Mouse (Mus musculus) kidney, postnatal 0 days (tissue): ENCODE measurements around the gene Vamp4. TPM values are rescaled to one million over a fixed set of nuclear protein-coding genes. Genes with fewer than 3 reads are reported as not detected.

Experiments
- ATAC-seq: fragments of 200-750 bp; cut with Nextera tagmentation; replicated peaks from 2 replicates; pipeline ENCODE4 v1.8.0; 2017; ENCODE audit warnings: low read depth, moderate number of reproducible peaks, moderate TSS enrichment, moderate library complexity; ENCODE audit not compliant: low FRiP score
- DNase-seq: peaks from one replicate; pipeline ENCODE4 v3.0.0-alpha.2; 2016; ENCODE audit warnings: low spot score
- H3K27ac ChIP-seq: fragments of 300-500 bp; sonication (generic); 2 replicates; pipeline ENCODE4 v1.5.1; 2014; ENCODE audit warnings: mild to moderate bottlenecking
- H3K27me3 ChIP-seq: fragments of 300-500 bp; sonication (generic); 2 replicates; pipeline ENCODE4 v1.6.1; 2014; ENCODE audit warnings: low read length, mixed read lengths; ENCODE audit not compliant: insufficient read depth
- H3K36me3 ChIP-seq: fragments of 300-500 bp; sonication (generic); 2 replicates; pipeline ENCODE4 v1.6.1; 2014; ENCODE audit warnings: low read length, mixed read lengths; ENCODE audit not compliant: insufficient read depth
- H3K4me1 ChIP-seq: fragments of 300-500 bp; sonication (generic); replicated peaks from 2 replicates; pipeline ENCODE4 v1.6.1; 2014; ENCODE audit warnings: antibody characterized with exemption, low read length, mixed read lengths; ENCODE audit not compliant: insufficient read depth
- H3K4me2 ChIP-seq: fragments of 300-500 bp; sonication (generic); 2 replicates; pipeline ENCODE4 v1.6.1; 2014; ENCODE audit warnings: mild to moderate bottlenecking, low read length, moderate library complexity, mixed read lengths
- H3K4me3 ChIP-seq: fragments of 300-500 bp; sonication (generic); replicated peaks from 2 replicates; pipeline ENCODE4 v1.5.1; 2014; ENCODE audit warnings: low read depth, low read length
- H3K9ac ChIP-seq: fragments of 300-500 bp; sonication (generic); 2 replicates; pipeline ENCODE4 v1.6.1; 2014; ENCODE audit warnings: low read depth, low read length
- H3K9me3 ChIP-seq: fragments of 300-500 bp; sonication (generic); replicated peaks from 2 replicates; pipeline ENCODE4 v1.6.1; 2016; ENCODE audit warnings: low read length, inconsistent platforms, mixed read lengths
- CTCF ChIP-seq: IDR thresholded peaks from 2 replicates; pipeline ENCODE4 v1.5.1; 2016; ENCODE audit warnings: antibody characterized with exemption, low read depth, mild to moderate bottlenecking, moderate library complexity
- WGBS: fragments of 180-500 bp; shearing (Covaris S2); extraction: QIAGEN DNeasy Blood & Tissue Kit; methylation state at CpG from one replicate; pipeline ENCODE4 v1.1.7; 2014; 5-methylcytosine and 5-hydroxymethylcytosine counted together
- polyA plus RNA-seq: library from polyadenylated mRNA; unstranded; fragments of >200 nt; fragmentation: Nextera tagmentation; extraction: Ambion mirVana; gene quantifications from 2 replicates; pipeline ENCODE4 v1.2.1, GENCODE M21; 2015

Vamp4 gene
- polyA plus RNA-seq, result 53.6 and 56.5 TPM in 2 replicates

DNA sequence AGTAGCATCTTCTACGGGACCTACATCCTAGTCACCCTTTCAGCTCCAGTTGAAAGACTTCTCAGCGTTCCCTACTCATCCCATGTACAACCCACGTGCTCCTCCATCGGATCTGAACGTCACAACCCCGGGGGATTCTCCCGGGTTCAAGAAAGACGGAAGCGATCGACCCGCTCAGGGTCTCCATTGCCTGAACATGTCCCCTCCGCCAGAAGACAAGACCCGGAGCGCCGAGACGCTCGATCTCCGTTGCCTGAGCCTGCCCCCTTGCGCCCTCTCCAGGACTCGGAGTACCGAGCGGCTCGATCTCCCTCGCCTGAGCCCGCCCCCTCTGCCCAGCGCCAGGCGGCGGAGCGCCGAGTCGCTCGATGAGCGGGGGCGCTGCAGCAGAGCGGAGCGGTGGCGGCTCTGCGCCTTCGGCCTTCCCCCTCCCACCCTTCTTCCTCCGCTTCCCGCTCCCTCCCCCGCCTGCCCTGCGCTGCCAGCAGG lies at the start of gene Vamp4:
Vamp4 (plus strand) TSS at position 256 of the 489 bp plus-strand sequence.
- no peaks in the 10 kb centered on the region for H3K9me3 ChIP-seq
- peak within 1 kb of the TSS; percentile 63 for H3K4me3 ChIP-seq
- under 1% methylated on average over 39 of the region's 43 CpGs for WGBS
- H3K4me2 ChIP-seq, result peak within 1 kb of the TSS; percentile 67
- no peaks in the 10 kb centered on the region for H3K4me1 ChIP-seq
- DNase-seq (peak; percentile 97), ATAC-seq (peak; percentile 98)
- H3K27ac ChIP-seq, result peak within 1 kb of the TSS; percentile 82
- peaks cover 6% of the 10 kb centered on the region; the same call in 1 of the 2 replicates for H3K36me3 ChIP-seq
- peak within 1 kb of the TSS; percentile 77 for H3K9ac ChIP-seq
- no peaks in the 10 kb centered on the region for H3K27me3 ChIP-seq
- TF ChIP-seq CTCF, result peak; percentile 64

DNA sequence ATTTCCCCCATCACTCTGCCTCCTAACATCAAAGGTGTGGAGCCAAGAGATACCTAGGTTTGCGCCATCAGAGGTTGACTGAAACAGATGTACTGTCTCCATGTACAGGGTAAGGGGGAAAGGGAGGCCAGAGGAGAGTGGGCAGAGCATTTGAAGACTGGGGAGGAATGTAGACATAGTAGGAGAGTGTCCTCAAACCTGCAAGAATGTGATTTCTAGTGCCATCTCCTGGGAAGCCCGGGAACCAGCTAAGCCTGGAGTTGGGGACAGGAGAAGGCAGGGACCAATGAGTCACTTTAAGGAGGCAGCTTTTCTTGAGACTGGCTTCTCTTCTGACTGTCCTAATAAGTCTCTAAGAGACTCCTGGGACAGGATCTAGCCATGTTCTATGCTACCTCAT lies 40.7 kb upstream of the Vamp4 start:
- Histone ChIP-seq H3K4me2 (no peak overlapping the region), H3K36me3 (peaks cover 11% of the 10 kb centered on the region; the same call in 1 of the 2 replicates), H3K4me3 (no peak overlapping the region), H3K27me3 (no peaks in the 10 kb centered on the region), H3K4me1 (no peaks in the 10 kb centered on the region), H3K9me3 (no peaks in the 10 kb centered on the region), H3K27ac (no peak overlapping the region), H3K9ac (no peak overlapping the region)
- DNase-seq (no peak), ATAC-seq (no peak)
- 69% methylated on average over 2 of the region's 2 CpGs for WGBS
- TF ChIP-seq CTCF, result peak; percentile 54

- Histone ChIP-seq H3K27ac (no peak overlapping the region), H3K27me3 (no peaks in the 10 kb centered on the region), H3K9ac (no peak overlapping the region), H3K4me1 (no peaks in the 10 kb centered on the region), H3K4me3 (no peak overlapping the region), H3K36me3 (peaks cover 20% of the 10 kb centered on the region), H3K9me3 (no peaks in the 10 kb centered on the region), H3K4me2 (no peak overlapping the region)
- DNase-seq, result no peak
- WGBS, result 93% methylated on average over 1 of the region's 1 CpGs
- no peak for TF ChIP-seq CTCF
- no peak for ATAC-seq
These were observed 39.6 kb upstream of the Vamp4 start for GRCm38 (mm10) chr1:162530666-162531065.

DNA sequence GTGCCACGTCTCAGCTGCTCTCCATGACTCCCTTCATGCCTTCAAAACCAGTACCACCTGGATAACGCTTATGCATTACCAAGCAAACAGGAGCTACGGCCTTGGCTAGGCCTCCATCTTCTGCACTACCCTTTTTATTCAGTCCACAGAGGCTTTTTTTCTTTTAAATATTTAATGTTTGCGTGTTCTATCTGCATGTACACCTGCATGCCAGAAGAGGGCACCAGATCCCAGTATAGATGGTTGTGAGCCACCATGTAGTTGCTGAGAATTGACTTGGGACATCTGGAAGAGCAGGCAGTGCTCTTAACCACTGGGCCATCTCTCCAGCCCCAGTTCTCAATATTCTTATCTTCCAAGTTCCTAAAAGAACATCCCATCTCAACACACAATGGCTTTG lies 38.7 kb upstream of the Vamp4 start:
- H3K4me1 ChIP-seq, result no peaks in the 10 kb centered on the region
- ATAC-seq (no peak), DNase-seq (no peak)
- no peak overlapping the region for H3K4me2 ChIP-seq
- no peaks in the 10 kb centered on the region for H3K9me3 ChIP-seq
- 80% methylated on average over 4 of the region's 4 CpGs for WGBS
- no peaks in the 10 kb centered on the region for H3K27me3 ChIP-seq
- no peak overlapping the region for H3K4me3 ChIP-seq
- TF ChIP-seq CTCF, result peak; percentile 73
- no peak overlapping the region for H3K27ac ChIP-seq
- peaks cover 28% of the 10 kb centered on the region for H3K36me3 ChIP-seq
- H3K9ac ChIP-seq, result no peak overlapping the region

DNA sequence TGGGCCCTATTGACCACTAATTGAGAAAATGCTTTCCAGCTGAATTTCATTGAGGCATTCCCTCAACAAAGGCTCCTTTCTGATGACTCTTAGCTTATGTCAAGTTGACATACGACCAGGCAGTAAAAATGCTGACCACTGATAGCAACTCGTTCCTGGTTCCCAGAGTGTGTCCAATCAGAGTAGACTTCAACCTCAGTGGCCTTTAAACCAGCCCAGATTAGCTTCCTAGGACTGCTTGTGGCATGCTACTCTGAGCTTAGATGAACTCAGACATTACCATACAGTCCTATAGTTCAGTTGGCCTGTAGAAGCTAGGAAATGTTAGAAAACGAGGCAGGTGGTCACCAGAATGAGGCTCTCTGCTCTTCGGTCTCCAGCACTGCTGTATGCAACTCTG lies 38.0 kb upstream of the Vamp4 start:
- Histone ChIP-seq H3K4me1 (no peaks in the 10 kb centered on the region), H3K27me3 (no peaks in the 10 kb centered on the region), H3K9me3 (no peaks in the 10 kb centered on the region), H3K27ac (no peak overlapping the region), H3K4me2 (no peak overlapping the region), H3K36me3 (peaks cover 35% of the 10 kb centered on the region), H3K4me3 (no peak overlapping the region), H3K9ac (no peak overlapping the region)
- ATAC-seq (no peak), DNase-seq (no peak)
- 60% methylated on average over 4 of the region's 4 CpGs for WGBS
- no peak for TF ChIP-seq CTCF

DNA sequence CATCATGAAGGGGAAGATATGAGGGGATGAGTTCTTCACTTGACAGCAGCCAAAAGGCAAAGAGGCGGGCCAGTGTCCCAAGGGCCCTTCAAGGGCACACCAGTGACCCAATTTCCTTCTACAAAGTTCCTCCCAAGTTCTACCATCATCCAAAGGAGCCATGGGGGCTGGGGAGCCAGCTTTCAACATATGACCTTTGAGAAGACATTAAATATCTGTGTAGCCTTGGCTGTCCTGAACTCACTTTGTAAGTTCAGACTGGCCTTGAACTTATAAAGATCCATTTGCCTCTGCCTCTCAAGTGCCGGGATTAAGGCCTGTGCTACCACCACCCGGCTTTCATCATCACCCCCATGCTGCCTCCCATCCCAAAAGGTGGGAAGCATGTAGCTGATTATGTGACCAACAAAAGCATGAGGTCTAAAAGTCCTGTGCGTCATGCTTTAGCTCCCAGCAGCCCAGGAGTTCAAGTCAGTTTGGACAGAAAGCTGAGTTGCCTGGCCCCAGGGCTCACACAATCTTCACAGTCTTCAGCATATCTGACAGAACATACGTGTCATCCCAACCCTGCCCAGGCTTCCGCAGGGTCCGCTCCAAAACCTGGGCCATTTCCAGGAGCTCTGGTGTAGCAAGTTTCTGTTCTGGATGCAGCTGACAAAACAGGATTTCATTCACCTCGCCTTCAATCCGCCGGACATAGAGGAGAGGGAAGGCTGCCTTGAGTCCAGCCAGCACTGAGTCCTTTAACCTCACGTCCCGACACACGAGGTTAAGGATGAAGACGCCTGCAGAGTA lies 36.4 kb upstream of the Vamp4 start:
- H3K27me3 ChIP-seq, result no peaks in the 10 kb centered on the region
- TF ChIP-seq CTCF, result no peak
- H3K4me3 ChIP-seq, result no peak overlapping the region
- no peak overlapping the region for H3K27ac ChIP-seq
- DNase-seq, result no peak
- ATAC-seq, result no peak
- no peak overlapping the region for H3K9ac ChIP-seq
- H3K4me1 ChIP-seq, result no peaks in the 10 kb centered on the region
- no peaks in the 10 kb centered on the region for H3K9me3 ChIP-seq
- H3K36me3 ChIP-seq, result peaks cover 44% of the 10 kb centered on the region
- H3K4me2 ChIP-seq, result no peak overlapping the region
- WGBS, result 92% methylated on average over 14 of the region's 14 CpGs
